Mouse (Mus musculus): ENCODE measurements around the gene Slc44a4. TPM values are rescaled to one million over a fixed set of nuclear protein-coding genes. Genes with fewer than 3 reads are reported as not detected.

Slc44a4 gene
- under 1 TPM in 1 of 2 experiments, not detected in 1; 0.20 TPM for total RNA-seq (2021)

DNA sequence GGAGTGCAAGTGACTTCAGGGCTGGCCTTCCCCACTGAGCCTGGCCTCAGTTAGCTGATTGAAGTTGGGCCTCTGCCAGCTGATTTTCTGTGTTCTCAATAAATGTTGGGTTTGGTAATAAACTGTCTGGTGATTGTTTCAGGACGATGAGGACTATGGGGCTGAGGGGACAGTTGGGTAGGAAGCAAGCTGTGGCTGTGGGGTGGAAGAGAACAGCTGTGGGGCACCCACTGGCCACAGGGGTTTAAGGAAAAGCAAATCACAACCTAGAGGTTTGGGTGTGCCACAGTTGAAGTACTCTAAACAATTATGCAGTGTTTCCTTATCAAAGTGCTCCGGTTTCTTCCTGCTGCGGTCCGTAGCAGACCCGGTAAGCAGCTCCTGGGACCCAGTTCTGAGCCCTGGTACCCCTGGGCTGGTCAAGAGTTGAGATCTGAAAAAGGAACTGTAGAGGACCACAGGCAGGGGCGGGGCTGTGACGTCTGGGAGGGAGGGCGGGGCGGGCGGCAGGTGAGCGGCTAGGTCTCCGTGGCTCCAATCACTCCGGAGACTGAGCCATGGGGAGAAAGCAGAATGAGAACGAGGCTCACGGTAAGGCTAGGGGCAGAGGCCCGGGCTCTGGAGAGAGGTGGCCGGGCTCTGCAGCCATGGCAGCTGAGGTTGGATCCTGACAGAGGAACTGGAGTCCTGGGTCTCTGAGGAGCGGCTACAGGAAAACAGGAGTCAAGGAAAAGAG, at the start of gene Slc44a4:
Gene Slc44a4, plus strand, starts transcription at position 537 of the 736 bp plus-strand sequence.
- intact Hi-C loops (cut with DNase I) = no loop called here
- DNase-seq = no peak

GRCm38 (mm10) chr17:34865981-34866380, 48.3 kb upstream of the Slc44a4 start:
- intact Hi-C loops (cut with DNase I) = no loop called here
- DNase-seq = no peak

- intact Hi-C loops (cut with DNase I) = no loop called here
- DNase-seq = no peak
These were observed 39.9 kb upstream of the Slc44a4 start for GRCm38 (mm10) chr17:34874321-34874720.

- intact Hi-C loops (cut with DNase I) = no loop called here
- no peak for DNase-seq
These were observed 34.9 kb upstream of the Slc44a4 start, which contains the start of gene Zbtb12 for GRCm38 (mm10) chr17:34879336-34879879. Gene Zbtb12, plus strand, starts transcription at chr17:34879483.

GRCm38 (mm10) chr17:34881166-34881565, 33.1 kb upstream of the Slc44a4 start:
- no peak for DNase-seq
- intact Hi-C loops (cut with DNase I) = no loop called here

GRCm38 (mm10) chr17:34881683-34882310, 32.5 kb upstream of the Slc44a4 start, which contains the start of gene Gm20547:
Gene Gm20547, minus strand, starts transcription at chr17:34882042.
- DNase-seq = no peak
- intact Hi-C loops (cut with DNase I) = no loop called here

- DNase-seq = no peak
- intact Hi-C loops (cut with DNase I) = no loop called here
These were observed 30.9 kb upstream of the Slc44a4 start for GRCm38 (mm10) chr17:34883332-34883731.

GRCm38 (mm10) chr17:34884704-34885103, 29.6 kb upstream of the Slc44a4 start:
- DNase-seq = no peak
- intact Hi-C loops (cut with DNase I) = no loop called here

GRCm38 (mm10) chr17:34885615-34886014, 28.7 kb upstream of the Slc44a4 start:
- intact Hi-C loops (cut with DNase I) = no loop called here
- no peak for DNase-seq

DNA sequence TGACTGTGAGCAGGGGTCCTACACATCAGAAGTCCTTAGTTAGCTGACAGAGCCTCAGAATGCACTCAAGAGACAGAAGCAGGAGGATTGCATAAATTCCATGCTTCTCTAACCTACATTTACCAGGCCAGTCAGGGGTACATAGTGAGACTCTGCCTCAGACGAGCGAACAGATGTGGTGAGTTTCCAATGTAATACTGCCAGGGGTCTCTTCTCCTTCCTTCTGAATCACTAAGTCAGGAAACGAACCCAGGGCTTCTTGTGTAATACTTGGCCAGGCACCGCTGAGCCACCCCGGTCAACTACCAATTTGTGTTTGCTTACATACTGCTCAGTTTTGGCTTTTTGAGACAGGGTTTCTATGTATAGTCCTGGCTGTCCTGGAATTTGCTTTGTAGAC, 26.3 kb upstream of the Slc44a4 start:
- intact Hi-C loops (cut with DNase I) = no loop called here
- DNase-seq = no peak

DNA sequence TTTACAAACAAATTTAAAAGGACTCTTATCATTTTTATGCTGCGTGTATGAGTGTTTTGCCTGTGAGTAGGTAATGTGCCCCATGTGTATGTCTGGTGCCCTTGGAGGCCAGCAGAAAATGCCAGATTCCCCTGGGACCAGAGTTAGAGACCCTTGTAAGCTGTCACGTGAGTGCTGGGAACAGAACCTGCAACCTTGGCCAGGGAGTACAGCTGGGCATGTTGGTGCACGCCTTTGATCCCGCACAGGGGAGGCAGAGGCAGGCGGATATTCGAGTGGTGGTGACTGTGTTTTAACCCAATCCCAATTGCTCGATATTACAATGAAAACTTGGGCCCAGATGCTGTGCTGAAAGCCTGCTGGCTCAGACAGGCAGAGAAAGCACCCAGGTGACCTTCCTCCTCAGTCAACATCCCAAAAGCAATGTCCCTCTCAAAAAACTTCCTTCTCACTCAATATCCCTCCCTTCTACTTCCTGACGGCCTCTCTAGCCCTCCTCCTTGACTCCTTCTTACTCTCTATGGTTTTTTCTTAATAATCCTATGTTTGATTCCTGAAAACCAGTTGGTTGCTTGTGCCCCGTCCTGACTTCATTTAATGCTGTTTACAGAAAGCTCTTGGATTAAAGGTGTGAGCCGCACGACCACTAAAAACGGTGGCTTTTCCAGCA, 24.1 kb upstream of the Slc44a4 start:
- intact Hi-C loops (cut with DNase I) = loop anchor here (5.0 kb wide), 1 partner anchor 38 kb away; the partner anchor contains the start of genes Nelfe and Skiv2l
- no peak for DNase-seq

DNA sequence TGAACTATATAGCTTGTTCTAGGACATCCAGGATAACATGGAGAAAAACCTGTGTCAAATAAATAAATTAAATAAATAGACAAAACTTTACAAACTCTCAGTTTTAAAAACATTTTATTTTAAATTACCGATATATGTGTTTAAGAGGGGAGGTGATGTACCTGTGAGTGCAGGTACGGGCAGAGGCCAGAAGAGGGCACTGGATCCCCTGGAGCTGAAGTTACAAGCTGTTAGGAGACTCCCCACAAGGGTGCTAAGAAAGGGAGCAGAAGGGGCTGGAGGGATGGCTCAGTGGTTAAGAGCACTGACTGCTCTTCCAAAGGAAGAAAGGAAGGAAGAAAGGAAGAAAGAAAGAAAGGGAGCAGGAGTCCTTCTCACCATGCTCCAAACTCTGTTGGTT, 22.9 kb upstream of the Slc44a4 start:
- no peak for DNase-seq
- intact Hi-C loops (cut with DNase I) = loop anchor here (5.0 kb wide), 1 partner anchor 39 kb away; the partner anchor contains the start of genes Nelfe and Skiv2l

DNA sequence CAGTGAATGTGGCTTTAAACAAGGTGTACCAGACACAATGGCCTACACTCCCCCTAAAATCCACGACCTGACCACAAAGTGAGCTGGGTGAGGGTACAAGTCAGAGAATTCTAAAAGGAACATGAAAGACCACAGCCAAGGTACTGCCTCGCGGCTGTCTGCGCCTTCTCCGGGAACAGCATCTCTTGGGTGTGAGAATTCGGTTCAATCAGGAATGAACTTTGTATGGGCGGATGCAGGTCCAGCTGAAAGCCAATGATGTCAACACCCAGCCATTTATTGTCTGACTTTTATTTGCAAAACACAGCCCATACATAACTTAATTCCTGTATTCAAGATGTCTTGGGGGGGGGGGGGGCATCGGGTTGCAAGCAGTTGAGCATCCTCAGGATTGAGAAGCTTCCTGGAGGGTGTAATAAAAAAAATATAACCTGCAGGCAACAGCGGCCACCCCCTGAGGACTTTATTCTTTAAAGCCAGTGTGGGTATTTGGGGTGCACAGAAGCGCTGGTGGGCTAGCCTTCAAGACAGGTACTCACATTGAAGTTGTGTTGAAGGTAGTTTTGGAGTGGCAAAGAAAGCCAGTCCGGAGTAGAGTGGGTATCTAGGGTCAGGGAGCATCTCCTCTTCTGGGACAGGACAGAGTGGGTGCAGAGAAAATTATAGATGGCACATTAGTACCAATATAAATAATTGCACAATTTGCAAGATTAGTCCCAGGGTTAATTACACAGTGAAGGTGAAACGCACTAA, 21.0 kb upstream of the Slc44a4 start:
- intact Hi-C loops (cut with DNase I) = loop anchor here (5.0 kb wide), 1 partner anchor 41 kb away; the partner anchor contains the start of genes Nelfe and Skiv2l

DNA sequence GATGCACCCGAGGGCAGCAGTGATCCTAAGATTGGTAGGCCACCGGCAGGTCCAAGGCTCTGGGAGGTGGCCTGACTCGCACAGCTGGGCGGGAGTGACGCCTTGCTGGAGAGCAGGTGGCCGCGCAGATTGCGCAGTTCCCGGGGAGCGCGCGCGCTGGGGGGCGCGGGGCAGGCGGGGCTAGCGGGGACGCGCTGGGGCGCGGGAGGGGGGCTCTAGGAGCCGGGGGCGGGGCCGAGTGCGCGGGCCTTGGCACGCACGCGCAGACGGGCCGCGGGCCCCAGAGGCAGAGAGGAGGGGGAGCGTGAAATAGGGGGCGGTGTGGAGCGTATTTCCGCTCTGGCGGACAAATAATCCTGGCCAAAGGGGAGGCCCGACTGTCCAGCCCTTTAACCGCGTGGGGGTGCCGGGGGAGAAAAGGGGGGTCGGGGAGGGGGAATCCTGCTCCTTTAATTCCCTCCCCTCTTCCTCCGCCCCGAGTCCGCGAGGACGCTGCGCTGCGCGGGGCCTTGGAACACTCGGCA, 20.1 kb upstream of the Slc44a4 start:
- DNase-seq = peak; percentile 98
- intact Hi-C loops (cut with DNase I) = loop anchor here (5.0 kb wide), 1 partner anchor 42 kb away; the partner anchor contains the start of genes Nelfe and Skiv2l

More for the DNA sequence above, 21.0 kb upstream of the Slc44a4 start:
- DNase-seq = no peak

DNA sequence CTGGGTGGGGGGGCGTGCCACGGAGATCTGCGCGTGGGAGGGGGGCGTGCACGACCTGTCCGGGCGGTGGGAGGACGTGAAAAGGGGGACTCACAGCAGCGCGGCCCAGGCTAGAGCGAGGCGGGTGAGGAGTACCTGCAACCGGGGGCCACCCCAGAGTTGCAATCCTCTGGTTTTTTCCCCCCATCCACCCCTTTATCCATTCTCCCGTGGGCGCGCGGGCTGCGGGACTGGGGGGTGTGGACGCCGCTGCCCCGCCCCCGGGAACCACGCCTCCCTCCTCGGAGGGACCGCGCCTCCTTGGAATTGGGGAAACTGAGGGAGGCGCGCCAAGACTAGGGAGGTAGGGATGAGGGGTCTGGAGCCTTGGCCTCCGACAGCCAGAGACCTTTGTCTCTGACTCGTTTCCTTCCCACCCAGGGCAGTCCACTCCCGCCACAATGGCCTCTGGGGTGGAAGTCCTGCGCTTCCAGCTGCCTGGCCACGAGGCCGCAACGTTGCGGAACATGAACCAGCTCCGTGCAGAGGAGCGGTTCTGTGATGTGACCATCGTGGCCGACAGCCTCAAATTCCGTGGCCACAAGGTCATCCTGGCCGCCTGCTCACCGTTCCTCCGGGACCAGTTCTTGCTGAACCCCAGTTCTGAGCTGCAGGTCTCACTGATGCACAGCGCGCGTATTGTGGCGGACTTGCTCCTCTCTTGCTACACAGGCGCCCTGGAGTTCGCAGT, 19.3 kb upstream of the Slc44a4 start:
- DNase-seq = peak; percentile 57
- intact Hi-C loops (cut with DNase I) = loop anchor here (5.0 kb wide), 1 partner anchor 43 kb away; the partner anchor contains the start of genes Nelfe and Skiv2l

DNA sequence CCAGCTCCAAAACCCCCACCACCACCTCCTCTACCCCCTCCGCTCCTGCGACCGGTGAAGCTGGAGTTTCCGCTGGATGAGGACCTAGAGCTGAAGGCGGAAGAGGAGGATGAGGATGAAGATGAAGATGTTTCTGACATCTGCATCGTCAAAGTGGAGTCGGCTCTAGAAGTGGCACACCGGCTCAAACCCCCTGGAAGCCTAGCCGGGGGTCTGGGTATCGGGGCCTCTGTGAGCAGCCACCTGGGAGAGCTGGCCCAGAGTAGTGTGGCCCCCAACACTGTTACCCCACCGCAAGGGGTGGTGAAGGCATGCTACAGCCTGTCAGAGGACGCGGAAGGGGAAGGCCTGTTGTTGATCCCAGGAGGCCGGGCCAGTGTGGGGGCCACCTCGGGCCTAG, 18.5 kb upstream of the Slc44a4 start:
- no peak for DNase-seq
- intact Hi-C loops (cut with DNase I) = no loop called here

- intact Hi-C loops (cut with DNase I) = no loop called here
These were observed 17.9 kb upstream of the Slc44a4 start for GRCm38 (mm10) chr17:34896366-34896765.

DNA sequence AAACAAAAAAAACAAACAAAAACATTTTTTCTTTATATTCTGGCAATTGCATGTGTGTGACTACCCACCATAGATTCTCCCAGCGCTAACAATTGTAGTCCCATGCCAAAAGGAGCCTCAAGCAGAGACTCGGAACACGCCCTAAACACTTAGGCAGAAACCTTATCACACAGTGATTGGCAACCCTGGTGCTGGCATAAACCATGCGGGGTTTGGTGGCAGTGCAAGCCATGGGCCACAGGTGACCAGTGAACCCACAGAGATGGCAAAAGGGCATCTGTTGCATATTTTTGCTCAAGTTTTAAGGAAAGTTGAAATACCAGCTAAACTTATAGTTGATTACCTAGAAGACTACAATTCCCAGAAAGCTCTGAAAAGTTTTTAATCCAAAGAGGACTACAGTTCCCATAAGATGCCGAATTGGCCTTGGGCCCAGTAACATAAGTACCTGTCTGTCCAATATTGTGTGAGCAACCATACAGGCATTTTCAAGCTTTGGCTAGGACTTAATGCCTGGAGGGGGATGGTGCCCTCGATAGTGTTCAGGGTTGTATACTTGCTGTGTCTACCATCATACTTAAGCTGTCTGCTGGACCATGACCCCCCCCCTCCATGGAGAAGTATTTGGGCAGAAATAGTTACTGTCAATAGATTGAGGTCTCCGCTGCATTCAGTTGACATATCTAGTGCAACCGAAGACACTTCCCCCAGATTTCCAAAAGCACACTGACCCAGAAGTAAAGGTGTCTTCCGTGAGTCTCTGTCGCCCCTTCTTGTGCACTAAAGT, 16.7 kb upstream of the Slc44a4 start:
- intact Hi-C loops (cut with DNase I) = no loop called here
- DNase-seq = no peak

More at GRCm38 (mm10) chr17:34896366-34896765, 17.9 kb upstream of the Slc44a4 start:
- DNase-seq = no peak

Data from left cerebral cortex, postnatal 4 days (tissue).